Mouse (Mus musculus) intestine, embryonic 15.5 days (tissue): ENCODE results near the gene Nelfe. TPM values are rescaled to one million over a fixed set of nuclear protein-coding genes. Genes with fewer than 3 reads are reported as not detected.

Source experiments
- ATAC-seq: fragments of 200-750 bp; cut with Nextera tagmentation; 2 replicates; pipeline ENCODE4 v1.8.0; 2017; ENCODE audit warnings: moderate TSS enrichment, moderate library complexity
- H3K27ac ChIP-seq: fragments of 300-500 bp; sonication (generic); 2 replicates; pipeline ENCODE4 v1.5.1; 2015; ENCODE audit warnings: mild to moderate bottlenecking, inconsistent platforms
- H3K27me3 ChIP-seq: fragments of 300-500 bp; sonication (generic); replicated peaks from 2 replicates; pipeline ENCODE4 v1.6.1; 2015; ENCODE audit warnings: inconsistent platforms
- H3K36me3 ChIP-seq: fragments of 300-500 bp; sonication (generic); 2 replicates; pipeline ENCODE4 v1.6.1; 2015; ENCODE audit warnings: inconsistent platforms
- H3K4me1 ChIP-seq: fragments of 300-500 bp; sonication (generic); replicated peaks from 2 replicates; pipeline ENCODE4 v1.6.1; 2015; ENCODE audit warnings: inconsistent platforms
- H3K4me2 ChIP-seq: fragments of 300-500 bp; sonication (generic); replicated peaks from 2 replicates; pipeline ENCODE4 v1.6.1; 2015; ENCODE audit warnings: mild to moderate bottlenecking, inconsistent platforms
- H3K4me3 ChIP-seq: fragments of 300-500 bp; sonication (generic); replicated peaks from 2 replicates; pipeline ENCODE4 v1.5.1; 2015; ENCODE audit warnings: inconsistent platforms
- H3K9ac ChIP-seq: fragments of 300-500 bp; sonication (generic); 2 replicates; pipeline ENCODE4 v1.6.1; 2015; ENCODE audit warnings: inconsistent platforms
- H3K9me3 ChIP-seq: fragments of 300-500 bp; sonication (generic); 2 replicates; pipeline ENCODE4 v1.6.1; 2016; ENCODE audit warnings: inconsistent platforms
- WGBS: fragments of 180-500 bp; shearing (Covaris S2); methylation state at CpG from one replicate; pipeline ENCODE4 v1.1.7; 2015; 5-methylcytosine and 5-hydroxymethylcytosine counted together
- polyA plus RNA-seq: library from polyadenylated mRNA; unstranded; fragments of >200 nt; fragmentation: Nextera tagmentation; extraction: Ambion mirVana; gene quantifications from 2 replicates; pipeline ENCODE4 v1.2.1, GENCODE M21; 2015

The Nelfe gene
- polyA plus RNA-seq, 1 experiment from 2014 or later: 98.4 TPM

DNA sequence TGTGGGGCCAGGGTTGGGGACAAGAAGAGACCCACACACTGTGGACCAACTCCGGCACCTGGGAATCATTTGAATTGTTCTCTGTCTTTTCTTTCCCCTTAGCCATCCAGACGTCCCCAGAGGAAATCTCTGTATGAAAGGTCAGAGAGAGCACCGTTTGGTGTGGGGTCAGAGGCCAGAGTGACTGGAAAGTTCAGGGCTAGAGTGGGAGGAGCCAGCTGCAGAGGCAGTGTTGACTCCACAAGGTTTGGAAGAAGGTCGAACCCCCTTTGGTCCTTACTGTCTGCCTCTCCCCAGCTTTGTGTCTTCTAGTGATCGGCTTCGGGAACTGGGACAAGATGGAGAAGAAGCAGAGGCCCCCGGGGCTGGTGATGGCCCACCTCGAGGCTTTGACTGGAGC lies 3.3 kb downstream of the Nelfe start:
- WGBS: 69% methylated on average over 8 of the region's 8 CpGs
- no peak overlapping the region for H3K27ac ChIP-seq
- H3K27me3 ChIP-seq: no peaks in the 10 kb centered on the region
- peaks cover 17% of the 10 kb centered on the region for H3K4me1 ChIP-seq
- no peak for ATAC-seq
- peak overlapping the region; percentile 8; the same call in 1 of the 2 replicates for H3K9ac ChIP-seq
- no peak overlapping the region for H3K4me3 ChIP-seq
- no peak overlapping the region for H3K4me2 ChIP-seq
- H3K9me3 ChIP-seq: no peaks in the 10 kb centered on the region
- peaks cover 33% of the 10 kb centered on the region for H3K36me3 ChIP-seq

- no peak for ATAC-seq
- H3K4me3 ChIP-seq: no peak overlapping the region
- no peak overlapping the region for H3K9ac ChIP-seq
- peaks cover 33% of the 10 kb centered on the region for H3K36me3 ChIP-seq
- peaks cover 11% of the 10 kb centered on the region for H3K4me1 ChIP-seq
- no peak overlapping the region for H3K4me2 ChIP-seq
- H3K9me3 ChIP-seq: no peaks in the 10 kb centered on the region
- 72% methylated on average over 3 of the region's 3 CpGs for WGBS
- H3K27ac ChIP-seq: no peak overlapping the region
- H3K27me3 ChIP-seq: no peaks in the 10 kb centered on the region
Observed at GRCm38 (mm10) chr17:34854761-34855160, 4.6 kb downstream of the Nelfe start.

GRCm38 (mm10) chr17:34855825-34856224 lies 5.6 kb downstream of the Nelfe start:
- Histone ChIP-seq H3K27ac (no peak overlapping the region), H3K4me3 (no peak overlapping the region), H3K9ac (no peak overlapping the region; the same call in 1 of the 2 replicates), H3K9me3 (no peaks in the 10 kb centered on the region), H3K36me3 (peaks cover 33% of the 10 kb centered on the region), H3K4me1 (peaks cover 9% of the 10 kb centered on the region), H3K27me3 (no peaks in the 10 kb centered on the region), H3K4me2 (no peak overlapping the region)
- WGBS: 30% methylated on average over 3 of the region's 3 CpGs
- peak; percentile 32; the same call in 1 of the 2 replicates for ATAC-seq

DNA sequence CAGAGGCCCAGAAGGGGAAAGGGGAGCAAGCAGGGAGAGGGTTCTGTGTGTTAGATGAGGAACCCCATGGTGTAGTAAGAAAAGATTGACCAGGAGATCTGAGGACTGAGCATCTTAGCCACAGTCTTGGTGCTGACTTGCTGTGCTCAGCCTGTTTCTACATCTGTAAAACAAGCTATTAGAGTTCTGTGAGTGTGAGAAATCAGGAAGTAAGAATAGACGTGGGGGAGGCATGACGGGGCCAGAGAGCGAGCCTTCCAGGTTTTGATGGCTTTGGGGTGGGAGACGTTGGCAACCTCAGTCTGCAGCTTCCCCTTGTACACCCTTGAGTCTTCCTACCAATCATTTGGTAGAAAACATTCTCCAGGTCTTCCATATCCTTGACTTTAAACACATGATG lies 8.5 kb downstream of the Nelfe start:
- no peak for ATAC-seq
- peaks cover 22% of the 10 kb centered on the region for H3K36me3 ChIP-seq

GRCm38 (mm10) chr17:34860514-34860913 lies 10.3 kb downstream of the Nelfe start:
- peaks cover 10% of the 10 kb centered on the region for H3K36me3 ChIP-seq
- no peaks in the 10 kb centered on the region for H3K9me3 ChIP-seq
- H3K27ac ChIP-seq: no peak overlapping the region
- ATAC-seq: no peak
- no peak overlapping the region for H3K4me3 ChIP-seq
- WGBS: 76% methylated on average over 9 of the region's 9 CpGs
- no peaks in the 10 kb centered on the region for H3K27me3 ChIP-seq
- H3K4me1 ChIP-seq: no peaks in the 10 kb centered on the region; the same call in 1 of the 2 replicates
- H3K9ac ChIP-seq: no peak overlapping the region
- peak overlapping the region; percentile 53 for H3K4me2 ChIP-seq

More for the DNA sequence above, 8.5 kb downstream of the Nelfe start:
- Histone ChIP-seq H3K4me2 (no peak overlapping the region), H3K27me3 (no peaks in the 10 kb centered on the region), H3K4me1 (no peaks in the 10 kb centered on the region; the same call in 1 of the 2 replicates), H3K4me3 (no peak overlapping the region), H3K9ac (no peak overlapping the region), H3K9me3 (no peaks in the 10 kb centered on the region), H3K27ac (no peak overlapping the region)
- WGBS: 75% methylated on average over 4 of the region's 4 CpGs

DNA sequence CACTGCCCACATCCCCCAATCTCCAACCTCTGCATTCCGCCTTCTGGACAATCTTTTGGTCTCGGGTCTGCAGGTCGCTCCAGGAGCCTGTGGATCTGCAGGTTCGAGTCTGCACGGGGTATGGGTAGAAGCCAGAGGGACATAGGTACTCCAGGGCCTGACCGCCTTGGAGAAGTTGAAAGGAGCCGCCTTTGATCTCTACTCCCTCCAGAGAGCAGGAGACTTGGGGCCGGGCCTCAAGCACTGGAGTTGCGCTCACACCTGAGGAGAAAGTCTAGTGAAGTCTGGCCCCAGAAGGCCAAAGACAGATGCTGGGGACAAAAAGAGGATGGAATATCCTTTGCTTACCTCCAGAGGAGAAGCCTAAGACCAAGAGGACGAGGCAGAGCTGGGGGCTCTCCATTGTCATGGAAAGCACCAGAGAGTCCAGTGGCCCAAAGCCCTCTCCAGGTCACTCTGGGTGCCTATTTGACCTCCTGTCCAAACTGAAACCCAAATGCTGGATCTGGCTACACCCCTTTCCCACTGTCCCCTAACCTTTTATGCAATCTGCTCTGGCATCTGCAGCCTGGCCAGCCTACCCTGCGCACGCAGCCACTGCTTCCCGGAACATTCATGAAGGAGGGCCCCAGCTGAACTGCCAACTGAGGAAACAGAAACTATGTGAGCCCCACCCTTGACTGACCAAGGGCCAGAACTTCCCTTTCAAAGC lies 11.7 kb downstream of the Nelfe start:
- H3K36me3 ChIP-seq: peaks cover under 1% of the 10 kb centered on the region; the same call in 1 of the 2 replicates
- H3K4me1 ChIP-seq: no peaks in the 10 kb centered on the region; the same call in 1 of the 2 replicates
- peak overlapping the region; percentile 53 for H3K4me2 ChIP-seq
- peak overlapping the region; percentile 79 for H3K27ac ChIP-seq
- ATAC-seq: peak; percentile 79
- peak overlapping the region; percentile 24; the same call in 1 of the 2 replicates for H3K9ac ChIP-seq
- no peaks in the 10 kb centered on the region for H3K27me3 ChIP-seq
- 53% methylated on average over 13 of the region's 13 CpGs for WGBS
- H3K9me3 ChIP-seq: no peaks in the 10 kb centered on the region
- peak overlapping the region; percentile 23 for H3K4me3 ChIP-seq

DNA sequence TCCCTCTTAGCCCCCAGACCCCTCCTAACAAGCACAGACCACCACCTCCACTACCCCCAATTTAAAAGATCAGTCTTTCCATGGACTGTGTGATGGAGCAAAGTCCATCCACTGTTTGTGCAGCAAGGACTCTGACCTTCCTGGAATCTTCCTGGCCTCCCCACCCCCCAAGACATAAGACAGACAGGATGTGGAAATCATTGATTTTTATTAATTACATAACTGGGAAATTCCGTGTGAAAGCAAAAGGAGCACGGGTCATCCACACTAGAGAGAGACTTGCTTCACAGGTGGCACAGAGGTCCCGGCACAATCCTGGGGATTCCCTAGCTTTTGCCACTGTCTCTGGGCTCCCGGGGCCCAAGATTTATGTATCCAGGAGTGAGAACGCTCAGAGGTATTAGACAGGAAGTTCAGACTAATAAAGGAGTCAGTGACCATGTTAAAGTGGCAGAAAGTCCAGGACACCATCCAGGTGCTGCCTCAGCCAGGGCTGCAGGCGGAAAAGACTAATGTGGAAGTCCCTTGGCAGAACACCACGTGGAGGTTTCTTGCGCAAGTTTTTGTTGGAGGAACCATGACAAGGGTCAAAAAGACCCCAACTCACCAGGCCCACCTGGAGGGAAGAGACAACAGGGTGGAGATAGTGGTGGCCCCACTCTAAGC lies 12.4 kb downstream of the Nelfe start, which contains the start of gene Cfb:
Gene Cfb (minus strand): TSS at position 103 of the 666 bp plus-strand sequence.
- Histone ChIP-seq H3K4me2 (peak within 1 kb of the TSS; percentile 53), H3K4me3 (peak within 1 kb of the TSS; percentile 23), H3K9me3 (no peaks in the 10 kb centered on the region), H3K36me3 (no peaks in the 10 kb centered on the region), H3K27ac (peak within 1 kb of the TSS; percentile 79), H3K27me3 (no peaks in the 10 kb centered on the region), H3K4me1 (no peaks in the 10 kb centered on the region; the same call in 1 of the 2 replicates), H3K9ac (peak within 1 kb of the TSS; percentile 24; the same call in 1 of the 2 replicates)
- WGBS: 34% methylated on average over 8 of the region's 8 CpGs
- peak; percentile 80 for ATAC-seq

DNA sequence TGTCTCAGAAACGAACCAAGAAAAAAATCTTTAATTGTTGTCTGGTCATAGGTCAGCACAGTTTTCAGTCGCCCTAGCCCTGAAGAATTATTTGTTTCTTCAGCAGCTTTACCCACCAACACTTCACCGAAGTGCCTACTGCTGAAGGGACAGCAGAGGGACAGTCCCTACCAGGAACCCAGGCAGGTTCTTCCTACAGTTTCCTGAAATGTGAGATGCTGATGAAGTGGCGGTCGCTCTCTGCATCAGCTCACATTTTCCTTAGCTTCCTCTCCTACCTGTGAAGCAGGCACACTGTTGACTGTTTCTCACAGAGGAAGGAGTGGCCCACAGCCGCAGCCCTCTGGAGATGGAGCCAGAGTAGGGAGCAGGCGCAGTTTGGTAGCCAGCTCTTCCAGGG lies 15.8 kb downstream of the Nelfe start:
- H3K9ac ChIP-seq: no peak overlapping the region
- no peaks in the 10 kb centered on the region for H3K27me3 ChIP-seq
- H3K36me3 ChIP-seq: no peaks in the 10 kb centered on the region
- no peaks in the 10 kb centered on the region; the same call in 1 of the 2 replicates for H3K4me1 ChIP-seq
- H3K9me3 ChIP-seq: no peaks in the 10 kb centered on the region
- ATAC-seq: no peak
- 48% methylated on average over 7 of the region's 7 CpGs for WGBS
- no peak overlapping the region for H3K4me3 ChIP-seq
- no peak overlapping the region for H3K4me2 ChIP-seq
- H3K27ac ChIP-seq: no peak overlapping the region

DNA sequence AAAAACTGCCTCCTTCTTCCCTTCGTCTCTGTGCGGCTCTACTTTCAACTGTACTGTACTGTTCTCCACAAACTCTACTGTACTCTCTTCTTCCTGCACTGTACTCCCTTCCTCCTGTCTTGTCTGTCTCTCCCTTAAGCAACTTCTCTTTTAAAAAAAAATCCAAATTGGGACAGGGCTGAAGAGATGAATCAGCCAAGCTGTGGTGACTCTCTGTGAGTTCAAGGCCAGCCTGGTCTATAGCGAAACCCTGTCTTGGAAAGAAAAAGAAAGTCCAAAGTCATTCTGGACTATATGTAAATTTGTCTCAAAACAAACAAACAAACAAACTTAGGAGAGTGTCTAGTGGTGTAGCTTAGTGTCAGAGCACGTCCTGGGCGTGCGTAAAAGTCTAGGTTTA lies 24.1 kb downstream of the Nelfe start:
- no peak overlapping the region for H3K9ac ChIP-seq
- ATAC-seq: no peak
- H3K9me3 ChIP-seq: no peaks in the 10 kb centered on the region
- H3K36me3 ChIP-seq: no peaks in the 10 kb centered on the region
- no peaks in the 10 kb centered on the region for H3K4me1 ChIP-seq
- no peak overlapping the region for H3K4me3 ChIP-seq
- H3K4me2 ChIP-seq: no peak overlapping the region
- no peak overlapping the region for H3K27ac ChIP-seq
- no peaks in the 10 kb centered on the region for H3K27me3 ChIP-seq
- 80% methylated on average over 6 of the region's 6 CpGs for WGBS

GRCm38 (mm10) chr17:34879336-34879879 lies 29.2 kb downstream of the Nelfe start, which contains the start of gene Zbtb12:
TSS of gene Zbtb12 (plus strand) at chr17:34879483.
- ATAC-seq: no peak
- Histone ChIP-seq H3K9me3 (no peaks in the 10 kb centered on the region), H3K4me1 (peaks cover 12% of the 10 kb centered on the region; the same call in 1 of the 2 replicates), H3K4me3 (no peak within 1 kb of the TSS), H3K27ac (no peak within 1 kb of the TSS), H3K9ac (no peak within 1 kb of the TSS), H3K4me2 (no peak within 1 kb of the TSS), H3K27me3 (no peaks in the 10 kb centered on the region), H3K36me3 (no peaks in the 10 kb centered on the region)
- WGBS: 59% methylated on average over 11 of the region's 11 CpGs

- H3K27me3 ChIP-seq: no peaks in the 10 kb centered on the region
- no peaks in the 10 kb centered on the region for H3K9me3 ChIP-seq
- peak; percentile 34; the same call in 1 of the 2 replicates for ATAC-seq
- H3K4me3 ChIP-seq: no peak overlapping the region
- peak overlapping the region; percentile 57 for H3K4me2 ChIP-seq
- peak overlapping the region; percentile 6; the same call in 1 of the 2 replicates for H3K9ac ChIP-seq
- peaks cover 12% of the 10 kb centered on the region; the same call in 1 of the 2 replicates for H3K4me1 ChIP-seq
- no peaks in the 10 kb centered on the region for H3K36me3 ChIP-seq
- H3K27ac ChIP-seq: peak overlapping the region; percentile 25; the same call in 1 of the 2 replicates
Observed at GRCm38 (mm10) chr17:34881166-34881565, 31.0 kb downstream of the Nelfe start.

DNA sequence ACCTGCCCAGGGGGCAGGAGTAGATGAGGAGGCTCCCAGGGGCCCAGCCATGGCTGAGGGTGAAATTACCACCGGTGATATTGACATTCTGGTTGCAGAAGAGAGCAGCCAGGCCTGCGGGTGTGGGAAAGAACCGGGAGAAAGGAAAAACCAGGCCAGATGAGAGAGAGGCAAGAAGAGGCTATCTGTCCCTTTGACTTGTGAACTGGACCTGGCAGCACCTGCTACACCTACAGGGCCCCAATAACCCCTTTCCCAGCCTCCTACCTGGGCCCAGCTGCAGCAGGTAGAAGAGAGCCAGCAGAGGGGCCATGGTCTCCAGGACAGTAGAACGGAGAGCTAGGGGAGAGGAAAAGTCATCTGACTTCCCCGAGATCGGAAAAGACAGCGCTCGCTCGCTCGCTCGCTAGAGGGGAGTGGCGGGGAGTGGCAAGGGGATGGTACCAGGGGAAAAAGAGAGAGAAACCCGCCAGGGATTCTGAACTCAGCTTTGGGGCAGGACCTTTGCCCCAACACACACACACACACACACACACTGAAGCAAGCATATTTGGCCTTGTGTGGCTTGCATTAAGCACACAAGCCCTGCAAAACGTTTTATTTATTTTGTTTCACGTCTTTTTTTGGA lies 31.6 kb downstream of the Nelfe start, which contains the start of gene Gm20547:
Gene Gm20547 (minus strand): TSS at position 360 of the 628 bp plus-strand sequence.
- Histone ChIP-seq H3K4me3 (peak within 1 kb of the TSS; percentile 19), H3K27ac (peak within 1 kb of the TSS; percentile 25), H3K36me3 (no peaks in the 10 kb centered on the region), H3K27me3 (no peaks in the 10 kb centered on the region), H3K4me2 (peak within 1 kb of the TSS; percentile 57), H3K9me3 (no peaks in the 10 kb centered on the region), H3K4me1 (peaks cover 12% of the 10 kb centered on the region; the same call in 1 of the 2 replicates), H3K9ac (peak within 1 kb of the TSS; percentile 6)
- 9% methylated on average over 15 of the region's 15 CpGs for WGBS
- ATAC-seq: peak; percentile 75
